Mouse (Mus musculus): ENCODE data around the gene Mmp24.
"Not testable (repeated sequence)": the region's sequence is repeated elsewhere in the genome, so short reads cannot be mapped to it uniquely, and the experiment has no call there.

The Mmp24 gene

GRCm38 (mm10) chr2:155814829-155815228, 39.7 kb downstream of the Mmp24 start:
- no peak for DNase-seq (ENCODE audit: low spot score in 2 of 2)

- no peak for DNase-seq (ENCODE audit: low spot score in 2 of 2)
Observed at GRCm38 (mm10) chr2:155816179-155816578, 41.0 kb downstream of the Mmp24 start.

GRCm38 (mm10) chr2:155817301-155818245, 42.4 kb downstream of the Mmp24 start:
- DNase-seq (ENCODE audit: low spot score in 2 of 2) = no peak

GRCm38 (mm10) chr2:155818596-155819391, 43.7 kb downstream of the Mmp24 start:
- DNase-seq (ENCODE audit: low spot score in 2 of 2) = peak; percentile 92 to 95

GRCm38 (mm10) chr2:155819392-155819448, 44.1 kb downstream of the Mmp24 start, which contains the start of gene BC029722:
Gene BC029722, minus strand, starts transcription at chr2:155819426.
- DNase-seq (ENCODE audit: low spot score in 2 of 2) = no peak

- no peak for DNase-seq (ENCODE audit: low spot score in 2 of 2)
Observed at GRCm38 (mm10) chr2:155819449-155820251, 44.5 kb downstream of the Mmp24 start.

- no peak for DNase-seq (ENCODE audit: low spot score in 2 of 2)
Observed at GRCm38 (mm10) chr2:155820779-155821178, 45.6 kb downstream of the Mmp24 start.

GRCm38 (mm10) chr2:155823722-155824121, 48.6 kb downstream of the Mmp24 start:
- no peak for DNase-seq (ENCODE audit: low spot score in 2 of 2)

- DNase-seq (ENCODE audit: low spot score in 2 of 2) = no peak
Observed at GRCm38 (mm10) chr2:155825904-155826629, 50.9 kb downstream of the Mmp24 start.

GRCm38 (mm10) chr2:155826630-155827424, 51.7 kb downstream of the Mmp24 start, which contains the start of gene Eif6:
Gene Eif6, minus strand, starts transcription at chr2:155826925.
- peak; percentile 80 to 85 for DNase-seq (ENCODE audit: low spot score in 2 of 2)

- DNase-seq (ENCODE audit: low spot score in 2 of 2) = no peak
Observed at GRCm38 (mm10) chr2:155830841-155831240, 55.7 kb downstream of the Mmp24 start.

- DNase-seq (ENCODE audit: low spot score in 2 of 2) = no peak
Observed at GRCm38 (mm10) chr2:155831302-155831701, 56.2 kb downstream of the Mmp24 start.

GRCm38 (mm10) chr2:155832087-155832486, 56.9 kb downstream of the Mmp24 start:
- DNase-seq (ENCODE audit: low spot score in 2 of 2) = not testable (repeated sequence)

GRCm38 (mm10) chr2:155834732-155835131, 59.6 kb downstream of the Mmp24 start, which contains the start of gene Fam83c:
Gene Fam83c, minus strand, starts transcription at chr2:155834854.
- DNase-seq (ENCODE audit: low spot score in 2 of 2) = no peak

- no peak for DNase-seq (ENCODE audit: low spot score in 2 of 2)
Observed at GRCm38 (mm10) chr2:155837961-155838360, 62.8 kb downstream of the Mmp24 start.

- DNase-seq (ENCODE audit: low spot score in 2 of 2) = no peak
Observed at GRCm38 (mm10) chr2:155838961-155839360, 63.8 kb downstream of the Mmp24 start.

GRCm38 (mm10) chr2:155846930-155847329, 71.8 kb downstream of the Mmp24 start:
- no peak for DNase-seq (ENCODE audit: low spot score in 2 of 2)

GRCm38 (mm10) chr2:155848291-155848690, 73.1 kb downstream of the Mmp24 start:
- peak; percentile 61 to 79 for DNase-seq (ENCODE audit: low spot score in 2 of 2)

GRCm38 (mm10) chr2:155849464-155849863, 74.3 kb downstream of the Mmp24 start:
- no peak for DNase-seq (ENCODE audit: low spot score in 2 of 2)

GRCm38 (mm10) chr2:155850120-155850519, 75.0 kb downstream of the Mmp24 start:
- DNase-seq (ENCODE audit: low spot score in 2 of 2) = no peak

- DNase-seq (ENCODE audit: low spot score in 2 of 2) = no peak
Observed at GRCm38 (mm10) chr2:155852536-155852935, 77.4 kb downstream of the Mmp24 start.
